Mouse (Mus musculus): ENCODE results near the gene Rnls. TPM values are rescaled to one million over a fixed set of nuclear protein-coding genes. Genes with fewer than 3 reads are reported as not detected.

Rnls gene
- total and polyA plus RNA-seq, 3 experiments = 1.7 to 3.7 (median 2.8) TPM

DNA sequence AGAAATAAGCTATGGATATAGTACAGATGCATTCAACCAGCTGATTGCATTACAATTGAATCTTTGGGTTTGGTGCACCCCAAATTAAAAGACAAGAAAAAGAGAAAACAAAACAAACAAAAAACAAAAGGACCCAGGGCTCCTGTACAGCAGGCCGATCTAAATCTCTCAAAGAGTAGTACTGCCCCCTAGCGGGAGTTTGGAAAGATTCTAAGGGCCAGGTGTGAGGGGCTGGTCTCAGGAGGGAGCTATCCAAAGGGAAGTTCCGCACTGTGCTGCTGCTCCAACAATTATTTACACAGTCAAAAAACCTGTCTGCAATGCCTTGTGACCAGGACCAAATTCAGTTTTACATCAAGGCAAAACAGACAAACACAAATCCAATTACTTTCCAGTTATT, 165.1 kb downstream of the Rnls start:
- in situ Hi-C loops (cut with MboI; ENCODE audit: low pct_ligation_motif_present, low pct_unique_long_range_greater_than_20kb, low sequenced_read_pairs) = loop anchor here (5.0 to 25.0 kb wide), 4 partner anchors 110 to 515 kb away; no protein-coding TSS in a partner anchor
- TF ChIP-seq USF1 (IDR thresholded peaks at IDR 0.05; ENCODE audit: low read depth, low read length) (no peak), ELF1 (IDR thresholded peaks at IDR 0.05; ENCODE audit: low read depth, low read length) (no peak), SMC3 (IDR thresholded peaks at IDR 0.05; ENCODE audit: low read depth, low read length) (peak; percentile 87), ZC3H11A (IDR thresholded peaks at IDR 0.05; ENCODE audit: low read depth, low read length) (peak; percentile 91), CHD1 (IDR thresholded peaks at IDR 0.05; ENCODE audit: low read depth, low read length) (no peak), IRF4 (IDR thresholded peaks at IDR 0.05; ENCODE audit: low read depth, low read length) (no peak), JUND (conservative IDR thresholded peaks at IDR 0.05; ENCODE audit: low read depth, low read length) (0 out of 2 replicates have a peak, but pooled peaks have one; percentile 11), MAFK (IDR thresholded peaks at IDR 0.05; ENCODE audit: insufficient replicate concordance, low read length) (no peak), PAX5 (IDR thresholded peaks at IDR 0.05; ENCODE audit: low read length) (no peak), RAD21 (IDR thresholded peaks at IDR 0.05; ENCODE audit: low read depth, low read length) (peak; percentile 93), POLR2A (IDR thresholded peaks at IDR 0.05; ENCODE audit: low read depth, low read length) (no peak), CTCF (conservative IDR thresholded peaks at IDR 0.05 in 1 of 2, IDR thresholded peaks at IDR 0.05 in 1 of 2; ENCODE audit: low read depth in 2 of 2, low read length in 2 of 2) (peak; percentile 41 to 92; a peak in 3 of 4 replicates), ETS1 (conservative IDR thresholded peaks at IDR 0.05; ENCODE audit: low read depth, low read length) (no peak), POLR2AphosphoS2 (IDR thresholded peaks at IDR 0.05; ENCODE audit: low read depth, low read length) (no peak), MXI1 (IDR thresholded peaks at IDR 0.05; ENCODE audit: low read depth, low read length) (no peak)
- H3K4me1 ChIP-seq (ENCODE audit: control insufficient read depth in 1 of 2, insufficient read depth in 2 of 2) = peaks cover 10 to 40% of the 10 kb centered on the region in 2 experiments
- no peaks in the 10 kb centered on the region for H3K27me3 ChIP-seq (replicated peaks)
- H3K79me2 ChIP-seq (replicated peaks; ENCODE audit: control insufficient read depth, extremely low read depth, insufficient read depth, poor library complexity, severe bottlenecking) = no peaks in the 10 kb centered on the region
- no peak overlapping the region for H3K9ac ChIP-seq (ENCODE audit: insufficient read depth, low read depth)
- H3K27ac ChIP-seq (ENCODE audit: insufficient read depth, low read depth) = no peak overlapping the region
- peak; percentile 82 for DNase-seq (ENCODE audit: extremely low read depth)
- no peak overlapping the region for H3K4me2 ChIP-seq (ENCODE audit: insufficient read depth, low read depth, poor library complexity, severe bottlenecking)
- dilution Hi-C loops (cut with MboI; ENCODE audit: extremely low pct_ligation_motif_present, extremely low pct_unique_long_range_greater_than_20kb, low sequenced_read_pairs) = no loop called here
- H3K36me3 ChIP-seq (replicated peaks in 1 of 2; ENCODE audit: control insufficient read depth in 1 of 2, insufficient read depth in 1 of 2, low read length in 1 of 2) = no peaks in the 10 kb centered on the region
- no peaks in the 10 kb centered on the region for H3K9me3 ChIP-seq (replicated peaks; ENCODE audit: low read length)
- H3K4me3 ChIP-seq (replicated peaks in 1 of 3; ENCODE audit: low read depth in 2 of 3, low read length in 2 of 3, poor library complexity in 1 of 3) = no peak overlapping the region

DNA sequence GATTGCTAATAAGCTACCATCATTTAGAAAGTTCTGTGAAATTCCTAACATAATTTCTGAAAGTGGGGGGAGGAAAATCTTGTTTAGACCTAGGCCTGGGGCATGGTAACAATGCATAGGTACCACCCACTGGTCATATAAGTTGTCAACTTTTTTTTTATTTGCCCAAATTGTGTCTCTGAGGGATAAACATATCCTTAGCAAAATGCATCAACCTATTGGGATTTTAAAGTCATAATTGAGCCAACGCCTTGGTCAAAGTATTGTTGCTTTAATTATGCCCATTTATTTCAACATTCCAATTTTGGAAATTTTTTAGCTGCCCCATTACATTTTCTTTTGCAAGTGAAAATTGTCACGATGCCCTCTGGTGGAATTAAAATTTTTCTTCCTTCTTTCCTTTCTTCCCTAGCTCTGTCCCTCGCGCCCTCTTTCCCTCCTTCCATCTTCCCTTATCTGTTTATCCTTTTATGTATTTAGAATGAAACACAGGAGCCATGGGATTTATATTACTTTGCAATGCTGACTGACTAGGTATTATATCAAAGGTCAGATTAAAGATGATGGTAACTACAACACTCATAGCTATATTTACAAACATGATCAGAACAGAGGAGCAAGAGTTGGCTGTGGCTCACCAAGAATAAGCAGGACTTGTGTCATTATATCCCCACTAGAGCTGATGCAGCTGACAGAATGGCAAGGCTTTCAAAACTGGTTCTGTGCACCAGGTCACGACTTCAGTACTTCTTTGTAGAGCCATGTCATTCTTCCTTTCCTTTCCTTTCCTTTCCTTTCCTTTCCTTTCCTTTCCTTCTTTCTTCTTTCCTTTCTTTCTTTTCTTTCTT, 166.0 kb downstream of the Rnls start:
- DNase-seq (ENCODE audit: extremely low read depth) = no peak

More for the DNA sequence above, 166.0 kb downstream of the Rnls start:
- Histone ChIP-seq H3K4me2 (ENCODE audit: insufficient read depth, low read depth, poor library complexity, severe bottlenecking) (no peak overlapping the region), H3K9ac (ENCODE audit: insufficient read depth, low read depth) (no peak overlapping the region), H3K27ac (ENCODE audit: insufficient read depth, low read depth) (no peak overlapping the region), H3K36me3 (replicated peaks in 1 of 2; ENCODE audit: control insufficient read depth in 1 of 2, insufficient read depth in 1 of 2, low read length in 1 of 2) (no peaks in the 10 kb centered on the region), H3K79me2 (replicated peaks; ENCODE audit: control insufficient read depth, extremely low read depth, insufficient read depth, poor library complexity, severe bottlenecking) (no peaks in the 10 kb centered on the region), H3K27me3 (replicated peaks) (no peaks in the 10 kb centered on the region), H3K4me3 (replicated peaks in 1 of 3; ENCODE audit: low read depth in 2 of 3, low read length in 2 of 3, poor library complexity in 1 of 3) (no peak overlapping the region), H3K9me3 (replicated peaks; ENCODE audit: low read length) (no peaks in the 10 kb centered on the region), H3K4me1 (ENCODE audit: control insufficient read depth in 1 of 2, insufficient read depth in 2 of 2) (peaks cover 16 to 48% of the 10 kb centered on the region in 2 experiments)
- in situ Hi-C loops (cut with MboI; ENCODE audit: low pct_ligation_motif_present, low pct_unique_long_range_greater_than_20kb, low sequenced_read_pairs) (loop anchor here (5.0 to 25.0 kb wide), 4 partner anchors 109 to 514 kb away; no protein-coding TSS in a partner anchor), dilution Hi-C loops (cut with MboI; ENCODE audit: extremely low pct_ligation_motif_present, extremely low pct_unique_long_range_greater_than_20kb, low sequenced_read_pairs) (no loop called here)
- TF ChIP-seq MAFK (IDR thresholded peaks at IDR 0.05; ENCODE audit: insufficient replicate concordance, low read length) (no peak), ETS1 (conservative IDR thresholded peaks at IDR 0.05; ENCODE audit: low read depth, low read length) (no peak), USF2 (conservative IDR thresholded peaks at IDR 0.05; ENCODE audit: low read depth, low read length) (no peak), CHD2 (IDR thresholded peaks at IDR 0.05; ENCODE audit: low read length) (no peak), ZC3H11A (IDR thresholded peaks at IDR 0.05; ENCODE audit: low read depth, low read length) (peak; percentile 52), SIN3A (IDR thresholded peaks at IDR 0.05; ENCODE audit: low read length) (no peak), HCFC1 (IDR thresholded peaks at IDR 0.05; ENCODE audit: low read depth, low read length) (no peak), RAD21 (IDR thresholded peaks at IDR 0.05; ENCODE audit: low read depth, low read length) (peak; percentile 57), SMC3 (IDR thresholded peaks at IDR 0.05; ENCODE audit: low read depth, low read length) (peak; percentile 84), ELF1 (IDR thresholded peaks at IDR 0.05; ENCODE audit: low read depth, low read length) (no peak), ZNF384 (IDR thresholded peaks at IDR 0.05; ENCODE audit: low read depth, low read length) (peak; percentile 73), CTCF (conservative IDR thresholded peaks at IDR 0.05 in 1 of 2, IDR thresholded peaks at IDR 0.05 in 1 of 2; ENCODE audit: low read depth in 2 of 2, low read length in 2 of 2) (peak in 1 of 2 experiments; percentile 62; a peak in 2 of 4 replicates), JUND (conservative IDR thresholded peaks at IDR 0.05; ENCODE audit: low read depth, low read length) (no peak)

Data from CH12.LX (cell line).